Mouse (Mus musculus) neural tube, embryonic 11.5 days (tissue): ENCODE data around the gene P2rx5. TPM values are rescaled to one million over a fixed set of nuclear protein-coding genes. Genes with fewer than 3 reads are reported as not detected.

Experiments
- ATAC-seq: fragments of 200-750 bp; cut with Nextera tagmentation; 2 replicates; pipeline ENCODE4 v1.8.0; 2017; ENCODE audit warnings: moderate number of reproducible peaks, mild to moderate bottlenecking, moderate TSS enrichment, moderate library complexity; ENCODE audit not compliant: insufficient read depth, low FRiP score, low TSS enrichment
- DNase-seq: peaks from one replicate; pipeline ENCODE4 v3.0.0-alpha.2; 2015; ENCODE audit warnings: low spot score
- H3K27ac ChIP-seq: fragments of 300-500 bp; sonication (generic); 2 replicates; pipeline ENCODE4 v1.5.1; 2014; ENCODE audit warnings: low read depth, mild to moderate bottlenecking, low read length
- H3K27me3 ChIP-seq: fragments of 300-500 bp; sonication (generic); 2 replicates; pipeline ENCODE4 v1.6.1; 2014; ENCODE audit warnings: mild to moderate bottlenecking, low read length, mixed read lengths; ENCODE audit not compliant: control insufficient read depth, insufficient read depth
- H3K36me3 ChIP-seq: fragments of 300-500 bp; sonication (generic); 2 replicates; pipeline ENCODE4 v1.6.1; 2014; ENCODE audit warnings: mild to moderate bottlenecking, low read length, moderate library complexity, mixed read lengths; ENCODE audit not compliant: control insufficient read depth, insufficient read depth
- H3K4me1 ChIP-seq: fragments of 300-500 bp; sonication (generic); 2 replicates; pipeline ENCODE4 v1.6.1; 2014; ENCODE audit warnings: low read length, mixed read lengths; ENCODE audit not compliant: control insufficient read depth, insufficient read depth
- H3K4me2 ChIP-seq: fragments of 300-500 bp; sonication (generic); 2 replicates; pipeline ENCODE4 v1.6.1; 2014; ENCODE audit warnings: low read depth, mild to moderate bottlenecking, moderate library complexity
- H3K4me3 ChIP-seq: fragments of 300-500 bp; sonication (generic); 2 replicates; pipeline ENCODE4 v1.5.1; 2014; ENCODE audit warnings: low read depth, low read length
- H3K9ac ChIP-seq: fragments of 300-500 bp; sonication (generic); 2 replicates; pipeline ENCODE4 v1.6.1; 2014; ENCODE audit warnings: mild to moderate bottlenecking, low read length
- H3K9me3 ChIP-seq: fragments of 300-500 bp; sonication (generic); 2 replicates; pipeline ENCODE4 v1.6.1; 2016; ENCODE audit warnings: low read length; ENCODE audit not compliant: control insufficient read depth
- WGBS: fragments of 180-500 bp; shearing (Covaris S2); extraction: QIAGEN DNeasy Blood & Tissue Kit; methylation state at CpG from one replicate; pipeline ENCODE4 v1.1.7; 2014; 5-methylcytosine and 5-hydroxymethylcytosine counted together
- polyA plus RNA-seq: library from polyadenylated mRNA; unstranded; fragments of >200 nt; fragmentation: Nextera tagmentation; extraction: Ambion mirVana; gene quantifications from 2 replicates; pipeline ENCODE4 v1.2.1, GENCODE M21; 2014

P2rx5 gene
- polyA plus RNA-seq, 1 experiment from 2014 or later, result 0.31 TPM

DNA sequence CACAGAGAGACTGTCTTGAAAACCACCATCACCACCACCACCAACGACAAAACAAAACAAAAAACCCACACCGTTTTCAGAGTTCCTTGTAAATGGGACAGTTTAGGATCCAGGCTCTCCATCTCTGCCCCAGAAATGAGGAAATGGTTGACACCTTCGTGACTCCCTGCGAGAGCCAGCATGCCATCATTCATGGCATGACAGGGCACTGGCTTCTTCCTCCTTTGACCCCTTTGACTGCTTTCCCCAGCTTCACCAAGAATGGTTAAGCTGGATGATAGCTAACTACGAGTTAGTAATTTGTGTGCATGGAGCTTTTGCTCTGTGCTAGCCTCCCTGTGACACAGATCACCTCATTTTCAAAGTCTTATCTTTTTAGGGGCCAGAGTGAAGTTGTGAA lies 2.1 kb downstream of the P2rx5 start:
- Histone ChIP-seq H3K27ac (no peak overlapping the region), H3K9ac (no peak overlapping the region), H3K9me3 (no peaks in the 10 kb centered on the region), H3K4me1 (peaks cover 3% of the 10 kb centered on the region; the same call in 1 of the 2 replicates), H3K27me3 (peaks cover 10% of the 10 kb centered on the region), H3K4me3 (no peak overlapping the region), H3K4me2 (no peak overlapping the region), H3K36me3 (no peaks in the 10 kb centered on the region)
- ATAC-seq (no peak), DNase-seq (no peak)
- WGBS, result 71% methylated on average over 5 of the region's 5 CpGs

DNA sequence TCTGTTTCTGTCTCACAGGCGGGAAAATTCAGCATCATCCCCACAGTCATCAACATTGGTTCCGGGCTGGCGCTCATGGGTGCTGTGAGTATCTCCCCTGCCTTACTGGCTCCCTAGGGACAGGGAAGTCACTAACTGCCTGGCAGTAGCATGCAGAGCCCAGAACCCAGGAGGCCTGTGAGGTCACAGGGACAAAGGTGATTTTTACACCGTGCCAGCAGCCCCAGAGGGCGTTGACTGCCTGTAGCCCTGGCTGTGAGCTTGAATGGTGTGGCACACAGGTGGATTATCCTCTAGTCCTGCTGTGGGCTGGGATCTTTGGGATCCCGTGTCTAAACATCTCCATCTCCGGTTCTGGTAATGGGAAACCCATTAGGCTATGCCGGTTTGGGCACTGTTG lies 7.8 kb downstream of the P2rx5 start:
- WGBS, result 85% methylated on average over 8 of the region's 8 CpGs
- Histone ChIP-seq H3K27me3 (no peaks in the 10 kb centered on the region), H3K27ac (no peak overlapping the region), H3K4me2 (no peak overlapping the region), H3K4me3 (no peak overlapping the region), H3K4me1 (no peaks in the 10 kb centered on the region), H3K9me3 (no peaks in the 10 kb centered on the region), H3K9ac (no peak overlapping the region), H3K36me3 (no peaks in the 10 kb centered on the region)
- no peak for DNase-seq
- ATAC-seq, result no peak

DNA sequence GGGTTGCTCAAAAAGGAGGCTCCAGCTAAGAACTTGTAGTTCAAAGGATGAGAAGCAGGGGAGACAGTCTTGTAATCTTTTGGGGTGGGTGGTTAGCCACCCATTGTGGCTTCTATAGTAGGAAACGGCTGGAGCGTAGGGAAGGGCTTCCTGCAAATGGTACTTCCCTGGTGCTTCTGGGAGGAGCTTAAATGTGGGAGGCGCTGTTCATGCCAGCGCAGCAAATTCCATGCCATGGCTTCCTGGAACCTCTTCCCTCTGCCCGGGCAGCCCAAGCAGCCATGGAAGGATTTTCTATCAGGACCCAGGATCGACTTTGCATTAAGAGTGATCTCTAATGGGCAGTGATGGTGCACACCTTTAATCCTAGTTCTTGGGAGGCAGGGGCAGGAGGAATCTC lies 8.4 kb downstream of the P2rx5 start:
- Histone ChIP-seq H3K36me3 (no peaks in the 10 kb centered on the region), H3K9me3 (no peaks in the 10 kb centered on the region), H3K4me1 (no peaks in the 10 kb centered on the region), H3K4me3 (no peak overlapping the region), H3K27ac (no peak overlapping the region), H3K9ac (no peak overlapping the region), H3K27me3 (no peaks in the 10 kb centered on the region), H3K4me2 (no peak overlapping the region)
- ATAC-seq (no peak), DNase-seq (no peak)
- 76% methylated on average over 6 of the region's 6 CpGs for WGBS

DNA sequence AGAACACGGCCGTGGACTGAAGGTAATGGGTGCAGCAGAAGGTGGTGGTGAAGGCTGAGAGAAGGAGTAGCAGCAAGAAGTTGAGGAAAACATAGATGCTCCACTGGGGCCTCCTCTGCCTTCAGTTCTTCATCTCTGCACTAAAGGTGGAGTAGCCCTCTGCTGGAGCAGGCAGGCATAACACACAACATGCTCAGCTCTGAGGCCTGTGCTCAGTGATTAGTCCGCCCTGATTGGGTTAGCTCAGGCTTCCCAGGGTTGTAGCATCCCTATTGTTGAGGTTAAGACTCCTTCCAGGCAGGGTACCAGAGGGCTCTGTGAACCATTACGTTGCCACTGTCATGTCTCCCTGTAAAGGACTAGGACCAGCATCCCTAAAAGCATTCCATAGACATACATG lies 9.0 kb downstream of the P2rx5 start:
- WGBS, result 46% methylated on average over 4 of the region's 4 CpGs
- Histone ChIP-seq H3K9me3 (no peaks in the 10 kb centered on the region), H3K4me3 (no peak overlapping the region), H3K4me2 (no peak overlapping the region), H3K4me1 (no peaks in the 10 kb centered on the region), H3K27me3 (no peaks in the 10 kb centered on the region), H3K36me3 (no peaks in the 10 kb centered on the region), H3K27ac (no peak overlapping the region), H3K9ac (no peak overlapping the region)
- peak; percentile 27; the same call in 1 of the 2 replicates for ATAC-seq
- peak; percentile 61 for DNase-seq

DNA sequence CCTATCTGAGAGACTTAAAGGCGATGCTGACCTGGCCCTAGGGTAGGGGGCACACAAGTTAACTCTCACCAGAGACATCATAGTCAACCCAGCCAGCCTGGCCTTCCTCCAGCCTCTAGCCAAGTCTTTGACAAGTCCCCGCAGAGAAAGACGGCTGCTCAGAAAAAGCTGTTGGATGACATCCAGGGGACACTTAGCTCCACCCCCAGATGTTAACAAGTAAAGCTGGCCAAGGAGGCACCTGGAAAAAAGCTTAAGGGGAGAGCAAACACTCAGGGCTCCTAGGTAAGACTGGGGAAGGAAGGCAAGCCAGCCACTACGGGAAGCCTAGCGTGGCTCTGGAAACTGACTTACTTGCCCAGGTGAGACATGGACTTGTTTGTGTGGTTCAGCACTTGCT lies 12.0 kb downstream of the P2rx5 start:
- WGBS, result 66% methylated on average over 5 of the region's 5 CpGs
- no peak for DNase-seq

DNA sequence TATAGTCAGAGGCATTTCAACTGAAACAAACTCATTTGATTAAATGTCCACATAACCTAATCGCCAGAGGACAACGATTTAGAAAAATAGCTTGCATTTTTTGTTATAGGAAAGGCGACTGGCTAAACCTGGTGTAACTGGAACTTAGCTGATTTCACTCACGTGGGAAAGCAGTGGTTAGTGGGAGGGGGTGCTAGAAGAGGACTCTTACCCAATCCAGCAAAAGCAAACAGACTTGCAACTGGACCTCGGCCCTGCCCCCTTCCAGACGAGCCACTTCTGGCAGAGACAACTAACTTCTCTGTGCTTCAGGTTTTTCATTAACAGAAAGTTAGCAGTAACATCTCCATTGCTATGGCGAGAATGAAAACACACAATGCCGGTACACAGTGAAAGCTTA lies 15.4 kb downstream of the P2rx5 start:
- no peaks in the 10 kb centered on the region for H3K36me3 ChIP-seq
- WGBS, result 44% methylated on average over 8 of the region's 8 CpGs
- H3K9ac ChIP-seq, result peak overlapping the region; percentile 83; the same call in 1 of the 2 replicates
- H3K27ac ChIP-seq, result no peak overlapping the region
- no peak for DNase-seq
- H3K9me3 ChIP-seq, result no peaks in the 10 kb centered on the region
- peak overlapping the region; percentile 73 for H3K4me2 ChIP-seq
- no peak for ATAC-seq
- H3K27me3 ChIP-seq, result no peaks in the 10 kb centered on the region
- peaks cover 12% of the 10 kb centered on the region for H3K4me1 ChIP-seq
- peak overlapping the region; percentile 92 for H3K4me3 ChIP-seq

More for the DNA sequence above, 12.0 kb downstream of the P2rx5 start:
- ATAC-seq, result no peak
- Histone ChIP-seq H3K4me3 (no peak overlapping the region), H3K4me1 (peaks cover 6% of the 10 kb centered on the region), H3K36me3 (no peaks in the 10 kb centered on the region), H3K27me3 (no peaks in the 10 kb centered on the region), H3K9me3 (no peaks in the 10 kb centered on the region), H3K4me2 (no peak overlapping the region), H3K27ac (no peak overlapping the region), H3K9ac (no peak overlapping the region)

DNA sequence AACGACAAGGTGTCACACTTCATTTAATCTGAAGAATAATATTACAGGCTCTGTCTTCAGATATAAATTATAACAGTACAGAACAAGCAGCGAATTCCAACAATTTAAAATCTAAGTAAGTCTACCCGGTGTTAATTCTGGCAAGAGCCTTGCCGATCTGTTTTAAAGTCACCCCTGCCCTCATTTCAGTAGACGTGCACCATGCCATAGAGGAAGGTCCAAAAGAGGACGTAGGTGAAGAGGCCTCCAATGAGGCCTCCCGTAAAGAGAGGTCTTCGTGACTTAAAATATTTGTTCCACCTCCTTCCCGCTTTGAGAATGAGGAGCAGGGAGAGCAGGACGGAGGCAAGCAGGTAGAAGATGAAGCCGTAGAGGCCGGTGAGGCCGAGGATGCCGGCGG lies 16.0 kb downstream of the P2rx5 start:
- ATAC-seq, result no peak
- DNase-seq, result no peak

DNA sequence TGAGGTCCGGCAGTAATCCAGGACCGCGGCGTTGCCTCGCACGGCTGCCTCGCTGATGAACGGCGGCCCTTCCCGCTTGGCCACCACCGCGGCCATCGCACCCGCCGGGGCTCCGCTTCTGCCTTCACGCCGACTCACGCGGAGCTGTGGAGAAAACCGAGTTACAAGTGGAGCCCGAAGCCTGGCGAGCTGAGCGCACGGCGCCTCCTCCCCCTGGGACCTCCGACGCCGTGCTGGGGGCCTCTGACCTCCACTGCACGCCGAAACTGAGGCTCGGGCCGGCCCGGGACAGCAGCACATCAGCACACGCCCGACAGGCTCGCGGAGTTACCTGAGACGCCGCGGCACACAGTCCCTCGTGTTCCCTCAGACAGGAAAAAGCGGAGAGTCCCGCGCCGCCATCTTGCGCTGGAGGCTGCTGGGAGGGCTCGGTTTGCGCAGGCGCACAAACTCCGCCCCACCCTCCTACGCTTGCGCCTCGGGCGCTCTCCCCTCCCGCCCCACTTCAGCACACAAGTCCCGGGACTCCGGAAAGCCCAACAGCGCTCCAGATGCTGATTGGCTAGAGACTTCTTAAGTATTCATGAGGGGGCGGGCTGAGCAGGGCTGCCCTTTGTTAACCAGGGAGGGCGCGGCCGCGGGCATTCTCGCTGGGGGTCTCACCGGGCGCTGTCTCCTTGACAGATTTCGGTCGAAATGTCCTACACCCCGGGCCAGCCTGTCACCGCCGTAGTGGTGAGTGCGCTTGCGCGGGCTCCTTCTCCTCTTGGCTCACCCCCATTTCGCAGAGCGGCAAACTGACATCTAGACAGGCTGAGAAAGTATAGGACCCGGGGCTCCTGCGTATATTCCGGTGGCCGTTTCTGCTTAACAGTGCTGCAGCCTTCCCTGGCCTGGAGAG lies 16.6 kb downstream of the P2rx5 start, which contains the start of the genes Emc6 and Tax1bp3:
Gene Emc6 (minus strand): TSS at position 430 of the 901 bp plus-strand sequence.
Gene Tax1bp3 (plus strand): TSS at position 476 of the 901 bp plus-strand sequence.
- ATAC-seq, result peak; percentile 98
- Histone ChIP-seq H3K9ac (peak within 1 kb of the TSS; percentile 83), H3K4me3 (peak within 1 kb of the TSS; percentile 92), H3K4me2 (peak within 1 kb of the TSS; percentile 73), H3K4me1 (peaks cover 12% of the 10 kb centered on the region), H3K36me3 (no peaks in the 10 kb centered on the region), H3K9me3 (no peaks in the 10 kb centered on the region), H3K27ac (peak within 1 kb of the TSS; percentile 81), H3K27me3 (no peaks in the 10 kb centered on the region)
- under 1% methylated on average over 76 of the region's 81 CpGs for WGBS
- DNase-seq, result peak; percentile 96

More for the DNA sequence above, 16.0 kb downstream of the P2rx5 start:
- no peaks in the 10 kb centered on the region for H3K36me3 ChIP-seq
- peak overlapping the region; percentile 73 for H3K4me2 ChIP-seq
- peaks cover 12% of the 10 kb centered on the region for H3K4me1 ChIP-seq
- H3K27me3 ChIP-seq, result no peaks in the 10 kb centered on the region
- H3K9ac ChIP-seq, result peak overlapping the region; percentile 83
- H3K9me3 ChIP-seq, result no peaks in the 10 kb centered on the region
- WGBS, result 1% methylated on average over 15 of the region's 15 CpGs
- H3K27ac ChIP-seq, result no peak overlapping the region
- peak overlapping the region; percentile 92 for H3K4me3 ChIP-seq

DNA sequence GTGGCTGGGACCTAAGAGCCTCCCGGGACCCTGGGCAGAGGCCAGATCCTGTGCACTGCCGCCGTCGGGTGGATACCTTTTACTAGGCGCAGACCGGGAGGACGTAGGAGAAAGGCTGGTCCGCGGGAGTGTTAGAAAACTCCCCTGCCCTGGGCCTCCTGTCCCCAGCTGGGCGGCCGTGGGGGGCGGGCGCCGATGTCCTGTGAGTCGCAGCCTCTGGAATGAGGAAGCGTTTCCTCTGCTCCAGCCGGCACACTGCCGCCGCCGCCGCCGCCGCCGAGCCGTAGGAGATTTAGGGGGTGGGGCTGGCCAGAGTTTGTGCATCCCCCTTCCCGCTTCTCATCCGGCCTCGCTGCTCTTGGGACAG lies 17.3 kb downstream of the P2rx5 start:
- Histone ChIP-seq H3K4me2 (peak overlapping the region; percentile 52), H3K4me1 (peaks cover 12% of the 10 kb centered on the region), H3K27ac (peak overlapping the region; percentile 81), H3K9ac (peak overlapping the region; percentile 79), H3K9me3 (no peaks in the 10 kb centered on the region), H3K4me3 (peak overlapping the region; percentile 92), H3K36me3 (peaks cover 3% of the 10 kb centered on the region; the same call in 1 of the 2 replicates), H3K27me3 (no peaks in the 10 kb centered on the region)
- DNase-seq, result peak; percentile 83
- WGBS, result 0% methylated on average over 28 of the region's 28 CpGs
- ATAC-seq, result peak; percentile 61
